Mouse (Mus musculus) naive thymus-derived CD4-positive, alpha-beta T cell, adult 2 months (primary cell): ENCODE measurements at regions not wholly inside any gene's neighbourhood (a gene's known extent, or its start where the extent isn't known, plus 50 kb on each side); places are given as distances from the start of the nearest gene placed in this dataset.

Source experiments
- DNase-seq: peaks from one replicate; pipeline ENCODE4 v3.0.0-alpha.2; 2011; ENCODE audit warnings: low read depth

DNA sequence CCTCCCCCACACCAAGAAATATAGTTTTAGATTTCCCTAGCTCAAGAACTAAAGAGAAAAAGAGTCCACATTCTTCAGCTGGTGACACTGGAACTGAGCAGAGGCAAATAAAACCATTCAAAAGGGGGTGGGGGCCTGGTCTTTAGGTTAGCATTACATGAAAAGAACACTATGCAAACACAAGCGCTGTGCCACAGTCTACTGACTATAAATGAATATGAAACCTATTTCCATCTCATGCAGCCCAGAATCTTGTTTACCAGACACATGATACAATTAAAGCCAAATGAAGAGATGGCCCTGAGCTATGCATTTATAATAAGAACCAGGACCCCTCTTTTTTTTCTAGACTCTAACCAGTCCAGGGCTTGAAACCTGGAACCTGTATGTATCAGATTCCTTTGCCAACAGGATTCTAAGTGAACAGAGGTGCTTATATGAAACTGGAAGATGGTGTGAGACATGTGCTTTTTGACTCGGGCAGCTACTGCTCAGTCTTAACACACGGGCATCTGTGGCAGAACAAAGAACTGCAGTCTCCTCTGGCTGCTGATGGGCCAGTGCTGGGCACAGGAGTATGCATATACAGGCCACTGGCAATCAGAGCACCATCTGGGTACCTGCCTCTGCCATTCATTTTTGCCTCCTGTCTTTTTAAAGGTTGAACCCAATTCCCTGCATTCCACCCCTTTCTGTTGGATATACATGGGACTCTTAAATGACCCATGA is 308.5 kb downstream of the Sox4 start:
- DNase-seq, result no peak

DNA sequence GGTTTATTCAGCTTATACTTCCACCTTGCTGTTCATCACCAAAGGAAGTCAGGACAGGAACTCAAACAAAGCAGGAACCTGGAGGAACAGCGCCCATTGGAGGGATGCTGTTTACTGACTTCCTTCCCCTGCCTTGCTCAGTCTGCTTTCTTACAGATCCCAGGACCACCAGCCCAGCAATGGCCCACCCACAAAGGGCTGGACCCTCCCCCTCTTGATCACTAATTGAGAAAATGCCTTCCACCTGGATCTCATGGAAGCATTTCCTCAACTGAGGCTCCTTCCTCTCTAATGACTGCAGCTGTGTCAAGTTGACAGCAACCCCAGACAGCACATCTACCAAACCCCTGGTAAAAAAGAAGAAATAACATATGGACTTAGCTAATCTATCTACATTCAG is 312.7 kb downstream of the Sox4 start:
- DNase-seq, result no peak

DNA sequence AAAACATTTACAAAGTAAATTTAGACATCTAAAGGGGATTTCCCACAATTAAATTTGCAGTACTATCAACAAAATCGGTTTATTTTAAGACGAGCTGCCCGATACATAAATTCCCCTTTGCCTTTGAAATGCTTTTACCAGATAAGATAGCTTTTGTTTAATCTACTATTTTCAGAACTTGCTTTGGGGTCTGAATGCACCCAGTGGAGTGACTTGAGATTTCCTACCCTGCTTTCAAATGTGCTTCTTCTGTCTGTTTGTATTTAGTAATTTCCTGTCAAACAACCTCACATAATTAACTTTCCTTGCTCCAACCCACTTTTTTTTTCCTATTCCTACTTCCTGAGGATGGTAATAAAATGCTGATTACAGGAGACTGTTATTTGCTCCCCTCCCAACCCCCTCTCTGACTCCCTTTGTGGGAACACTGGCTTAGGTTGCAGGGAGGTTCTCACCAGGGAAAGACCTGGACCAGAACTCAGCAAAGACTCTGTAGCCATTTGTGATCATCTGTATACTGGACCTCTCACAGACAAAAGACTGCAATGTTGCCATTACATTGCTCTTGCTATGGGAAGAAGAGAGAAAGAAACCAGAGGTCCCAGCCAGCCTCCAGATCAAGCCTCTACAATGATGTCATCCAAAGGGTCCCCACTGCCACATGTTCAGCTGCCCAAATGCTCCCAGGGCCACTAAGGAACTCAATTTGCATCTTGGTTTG is 318.1 kb downstream of the Sox4 start:
- DNase-seq, result no peak

DNA sequence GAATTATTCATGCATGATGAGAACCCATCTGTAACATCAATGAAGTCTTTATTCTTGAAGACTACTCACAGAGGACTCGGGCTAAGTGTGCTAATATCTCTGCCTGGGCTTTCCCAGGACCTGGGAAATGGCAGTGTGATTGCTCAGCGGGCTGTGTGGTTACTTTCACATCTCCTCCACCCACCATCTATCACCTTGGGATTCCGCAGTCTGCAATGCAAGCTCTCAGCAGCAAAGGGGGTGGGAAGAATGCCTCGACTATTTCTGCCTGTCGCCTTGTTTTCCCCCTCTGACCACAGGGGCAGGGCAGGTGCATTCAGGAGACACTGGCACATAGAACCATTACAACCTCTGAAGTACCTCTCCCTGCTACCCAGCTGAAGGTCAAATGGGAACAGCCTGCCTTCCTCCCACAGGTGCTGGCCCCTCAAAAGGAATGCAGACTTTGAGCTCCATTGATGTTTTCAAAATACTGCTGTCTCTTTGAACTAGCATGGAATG is 319.9 kb downstream of the Sox4 start:
- DNase-seq, result no peak

DNA sequence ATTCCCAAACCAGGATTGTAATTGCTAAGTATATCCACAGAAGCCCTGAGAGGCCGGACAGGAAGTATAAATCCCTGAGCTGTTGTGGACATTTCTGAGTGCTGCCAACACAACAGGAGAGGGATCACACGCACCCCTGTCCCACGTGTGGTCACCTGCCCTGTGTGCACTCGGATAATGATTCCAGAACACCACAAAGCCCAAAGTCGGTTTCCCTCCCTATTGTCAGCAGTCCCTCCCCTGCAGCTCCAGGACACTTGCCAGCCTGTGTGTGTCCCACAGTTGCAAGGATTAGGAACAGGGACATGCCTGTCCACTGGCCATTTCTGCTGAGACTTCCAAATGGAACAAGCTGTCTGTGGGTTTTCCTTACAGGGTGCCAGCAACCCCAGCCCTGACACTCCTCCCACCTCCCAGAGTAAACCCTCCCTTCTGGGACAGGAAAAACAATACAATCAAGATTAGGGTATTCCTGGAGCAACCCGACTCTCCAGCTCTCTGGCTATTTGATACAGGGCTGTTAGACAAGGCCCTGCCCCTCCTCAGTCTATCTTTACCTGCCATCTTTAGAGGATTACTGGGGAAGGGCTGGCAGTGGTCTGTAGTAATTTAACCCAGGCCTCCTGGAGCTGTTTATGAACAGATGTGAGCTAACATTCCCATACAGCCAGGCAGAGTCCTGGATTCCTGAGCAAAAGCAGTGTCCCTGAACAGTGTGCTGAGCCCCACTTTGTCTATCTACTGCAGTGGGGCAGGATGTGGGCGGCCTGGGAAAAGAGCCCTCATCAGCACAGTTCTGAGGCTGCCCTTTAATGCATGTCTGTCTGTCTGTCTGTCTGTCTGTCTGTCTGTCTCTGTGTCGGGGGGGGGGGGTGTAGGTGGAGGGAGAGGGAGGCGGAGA is 323.8 kb downstream of the Sox4 start:
- peak; percentile 23 for DNase-seq

DNA sequence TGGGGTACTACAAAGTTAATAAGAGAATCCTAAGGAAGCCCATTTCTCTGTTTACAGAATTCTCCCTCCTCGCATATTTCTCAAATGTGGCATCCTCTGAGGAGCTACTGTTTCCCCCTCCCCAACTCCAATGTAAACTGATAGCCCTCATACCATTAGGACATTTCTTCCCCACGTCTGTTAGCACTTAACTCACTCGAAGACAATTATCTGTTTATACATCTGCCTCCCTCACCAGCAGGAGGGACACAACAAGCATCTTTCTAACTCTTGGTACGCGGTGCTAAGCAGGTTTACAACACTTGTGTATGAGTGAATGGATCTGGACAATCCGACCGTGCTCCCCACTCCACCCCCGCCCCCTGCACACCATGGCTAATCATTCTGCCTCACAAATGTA is 324.8 kb downstream of the Sox4 start:
- DNase-seq, result no peak

DNA sequence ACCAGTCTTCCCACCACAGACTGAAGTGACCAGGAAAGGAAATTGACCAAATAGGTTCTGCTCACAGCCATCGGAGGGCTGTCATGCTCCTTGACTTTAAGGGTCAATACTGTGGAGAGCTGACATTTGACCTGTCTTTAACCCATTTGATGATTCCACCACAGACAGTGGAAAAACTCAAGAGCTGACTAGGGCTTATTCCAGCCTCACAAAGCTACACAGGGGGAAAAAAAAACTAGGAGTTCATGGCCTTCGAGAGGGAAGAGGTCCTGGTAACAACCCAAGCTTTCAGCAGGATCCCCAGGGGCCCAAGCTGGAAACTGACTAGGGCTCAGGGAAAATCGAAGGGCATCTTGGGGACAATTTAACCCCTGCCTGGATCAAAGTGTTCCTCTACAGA is 334.6 kb downstream of the Sox4 start:
- DNase-seq, result no peak

DNA sequence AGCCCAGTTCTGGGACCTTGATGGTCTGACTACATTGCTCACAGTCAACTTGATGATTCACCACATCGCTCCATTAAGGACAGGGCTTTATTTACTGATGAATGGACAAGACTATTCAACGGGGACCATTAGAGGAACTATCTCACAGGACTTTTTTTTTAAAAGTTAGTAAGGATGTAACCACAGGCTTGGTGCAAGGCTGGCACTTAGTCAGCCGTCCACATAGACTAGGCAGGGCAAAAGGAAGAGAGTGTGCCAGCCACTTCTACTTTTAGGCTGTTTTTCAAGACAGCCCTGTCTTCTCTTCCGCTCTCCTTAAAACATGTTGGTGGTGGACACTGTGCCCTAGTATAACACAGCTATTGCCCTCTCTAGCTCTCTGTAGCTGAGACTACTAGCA is 336.0 kb downstream of the Sox4 start:
- no peak for DNase-seq

DNA sequence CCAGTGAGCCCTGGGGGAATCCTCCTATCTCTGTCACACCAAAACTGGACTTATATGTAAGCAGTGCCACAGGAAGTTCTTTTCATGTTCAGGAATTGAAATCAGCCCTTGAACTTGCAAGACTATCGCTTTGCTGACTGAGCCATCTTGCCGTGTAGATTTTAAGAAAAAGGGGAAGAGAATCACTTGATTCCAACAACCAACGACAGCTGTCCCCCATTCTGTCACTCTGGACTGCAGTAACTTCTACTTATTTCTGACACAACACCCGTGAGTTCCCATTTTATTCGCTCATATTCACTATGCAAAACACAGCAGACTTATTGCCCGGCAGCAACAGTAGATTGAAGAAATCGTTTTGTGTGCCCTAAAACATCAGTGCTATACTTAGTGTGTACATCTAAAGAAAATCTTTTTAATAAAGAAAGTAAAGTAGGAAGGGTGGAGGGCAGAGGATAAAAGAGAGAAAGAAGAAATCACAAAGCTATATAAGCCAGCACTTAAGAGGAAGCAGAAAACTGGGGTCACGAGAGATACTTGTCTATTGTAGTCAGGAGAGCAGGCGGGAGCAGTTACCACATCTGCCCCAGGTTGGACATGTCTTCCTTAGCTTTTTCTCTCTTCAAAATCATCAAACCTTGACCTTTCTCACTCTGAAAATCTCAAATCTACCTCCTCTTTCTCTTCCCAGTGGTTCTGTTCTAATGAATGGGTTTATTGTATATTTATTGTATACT is 336.7 kb downstream of the Sox4 start:
- DNase-seq, result peak; percentile 32

DNA sequence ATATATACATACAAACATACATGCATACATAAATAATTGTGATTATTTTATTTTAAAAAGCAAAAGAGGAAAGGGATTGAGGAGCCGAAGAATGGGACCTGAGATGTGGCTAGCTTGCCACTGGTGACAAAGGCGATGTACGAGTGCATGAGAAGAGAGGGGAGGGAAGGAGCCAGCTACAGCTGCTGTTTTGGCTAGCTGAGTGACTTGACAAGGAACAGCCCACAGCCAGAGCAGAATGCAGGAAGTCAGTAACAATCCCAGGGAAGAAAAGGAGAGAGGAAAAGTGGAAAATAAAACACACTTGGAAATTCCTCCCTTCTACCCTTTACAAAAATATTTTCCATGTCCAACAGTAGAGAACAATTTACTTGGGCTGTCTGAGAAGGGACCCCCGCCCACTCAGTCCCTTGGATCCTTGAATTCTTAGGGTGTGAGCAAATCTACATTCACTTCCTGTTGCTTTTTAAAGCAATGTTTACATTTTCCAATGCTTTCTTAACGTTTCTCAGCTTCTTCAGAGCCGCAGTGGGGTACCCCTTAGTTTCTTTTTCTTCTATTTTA is 345.9 kb downstream of the Sox4 start:
- no peak for DNase-seq

DNA sequence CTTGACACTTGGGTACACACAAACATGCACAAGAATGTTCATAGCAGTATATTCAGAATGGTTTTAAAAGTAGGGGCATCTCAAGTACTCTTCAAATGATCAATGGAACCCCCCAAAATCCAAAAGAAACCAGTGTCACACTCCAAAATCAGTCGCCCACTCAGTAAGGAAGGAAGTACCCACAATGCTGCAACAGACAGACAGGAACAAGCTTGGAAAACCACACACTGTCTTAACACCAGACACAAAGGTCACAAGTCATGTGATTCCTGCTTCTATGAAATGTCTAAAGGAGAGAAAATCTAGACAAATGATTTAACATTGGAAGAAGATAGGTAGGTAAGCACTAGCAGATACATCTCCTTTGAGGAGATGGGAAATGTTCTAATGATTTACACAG is 346.9 kb downstream of the Sox4 start:
- peak; percentile 18 for DNase-seq

DNA sequence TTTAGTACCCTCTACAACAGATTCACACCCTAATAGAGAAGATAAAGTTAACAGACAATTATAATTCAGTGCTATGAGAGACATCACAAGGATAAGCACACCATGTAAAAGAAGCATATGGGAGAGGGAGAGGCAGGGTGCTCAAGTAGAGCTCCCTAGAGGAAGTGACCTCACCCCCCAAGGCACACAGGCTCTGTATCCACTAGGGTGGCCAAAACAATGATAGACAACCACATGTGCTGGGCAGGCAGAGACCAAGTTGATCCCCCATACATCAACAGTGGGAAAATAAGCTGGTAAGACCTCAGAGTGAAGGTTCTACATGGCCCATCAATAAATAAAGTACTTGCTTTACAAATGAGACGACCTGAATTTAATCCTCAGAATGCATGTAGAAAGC is 347.7 kb downstream of the Sox4 start:
- DNase-seq, result no peak

DNA sequence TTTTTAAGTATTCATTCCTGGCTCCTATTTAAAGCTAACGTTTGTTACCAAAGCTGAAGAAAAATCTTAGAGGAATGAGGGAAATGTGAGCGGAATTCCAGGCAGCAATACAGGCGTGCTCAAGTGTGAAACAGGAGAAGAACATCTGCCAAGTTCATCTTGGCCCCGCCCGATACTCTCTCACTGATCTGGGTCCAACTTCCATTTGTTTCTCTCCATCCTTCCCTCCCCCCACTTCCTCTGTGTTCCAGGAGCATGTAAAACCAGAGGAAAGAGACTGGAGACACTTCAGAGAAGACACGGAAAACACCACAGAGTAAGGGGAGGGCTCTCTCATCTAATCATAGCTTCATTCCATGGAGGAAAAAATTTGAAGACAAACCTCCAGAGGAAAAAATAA is 346.7 kb downstream of the Gm11361 start:
- no peak for DNase-seq

DNA sequence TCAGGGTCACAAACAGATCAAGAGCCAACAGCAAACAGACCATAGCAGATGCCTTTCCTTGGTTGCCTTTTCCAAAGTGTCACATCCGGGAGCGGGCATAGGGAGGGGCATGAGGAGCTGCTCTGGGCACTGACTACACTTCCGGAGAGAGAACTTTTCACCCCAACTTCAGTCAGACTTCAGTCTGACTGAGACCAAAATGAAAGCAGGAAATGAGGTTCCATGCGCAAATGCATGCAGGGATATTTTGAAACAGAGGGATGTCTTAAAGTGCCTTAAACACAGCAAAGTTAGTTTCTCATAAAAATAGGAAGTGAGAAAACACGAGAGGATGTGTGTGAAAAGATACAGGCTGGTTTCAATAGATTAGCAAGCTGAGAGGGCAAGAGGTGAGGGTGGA is 343.5 kb downstream of the Gm11361 start:
- peak; percentile 74 for DNase-seq

DNA sequence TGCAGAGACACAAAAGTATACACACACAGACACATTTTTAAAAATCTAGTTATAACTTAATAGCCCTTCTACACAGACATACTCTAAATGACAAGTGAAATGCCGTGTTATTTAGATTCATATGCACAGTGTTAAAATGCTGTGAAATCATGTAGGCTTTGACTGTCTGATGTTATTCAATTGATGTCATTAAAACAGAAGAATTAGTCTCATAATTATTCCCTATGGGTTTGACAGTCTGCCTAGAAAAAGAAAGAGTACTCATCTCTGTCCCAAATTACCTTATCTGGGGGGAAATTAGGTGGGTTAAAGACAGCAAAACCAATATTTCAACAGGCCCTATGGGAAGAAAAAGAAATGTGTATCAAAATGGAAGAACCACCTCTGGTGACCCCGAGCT is 339.0 kb downstream of the Gm11361 start:
- no peak for DNase-seq

DNA sequence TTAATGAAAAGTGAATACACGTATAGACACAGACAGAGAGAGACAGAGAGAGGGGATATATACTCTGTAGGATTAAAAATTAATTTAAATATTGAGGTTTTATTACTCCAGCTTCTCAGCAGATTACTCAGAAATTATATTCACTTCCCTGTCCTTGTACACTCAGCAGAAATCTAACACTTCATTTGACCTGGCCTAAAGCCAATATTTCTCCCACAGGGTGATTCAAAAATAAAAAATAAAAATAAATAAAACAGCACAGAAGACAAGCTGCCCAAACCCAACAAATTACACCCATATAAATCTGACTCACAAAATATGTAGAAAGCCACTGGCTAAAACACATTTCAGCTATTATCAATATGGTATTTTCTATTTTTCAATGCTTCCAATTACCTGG is 334.8 kb downstream of the Gm11361 start:
- DNase-seq, result no peak

DNA sequence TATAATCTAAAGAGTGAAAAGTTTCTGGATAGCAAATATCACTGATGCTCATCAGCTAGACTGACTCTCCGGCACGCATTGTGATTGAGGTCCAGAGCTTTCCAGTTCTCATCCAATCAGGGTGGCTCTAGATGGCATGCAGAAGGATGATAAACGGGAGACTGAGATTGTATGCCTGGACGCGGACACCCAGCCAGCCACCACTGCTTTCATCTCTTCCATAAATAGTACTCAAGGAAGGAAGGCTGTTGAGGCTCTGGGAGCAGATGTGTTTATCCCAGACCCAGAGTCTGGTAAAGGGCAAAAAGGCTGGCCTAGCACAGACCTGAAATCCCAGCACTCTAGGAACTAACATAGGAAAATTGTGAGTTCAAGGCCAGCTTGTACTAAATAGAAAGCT is 330.6 kb downstream of the Gm11361 start:
- no peak for DNase-seq

DNA sequence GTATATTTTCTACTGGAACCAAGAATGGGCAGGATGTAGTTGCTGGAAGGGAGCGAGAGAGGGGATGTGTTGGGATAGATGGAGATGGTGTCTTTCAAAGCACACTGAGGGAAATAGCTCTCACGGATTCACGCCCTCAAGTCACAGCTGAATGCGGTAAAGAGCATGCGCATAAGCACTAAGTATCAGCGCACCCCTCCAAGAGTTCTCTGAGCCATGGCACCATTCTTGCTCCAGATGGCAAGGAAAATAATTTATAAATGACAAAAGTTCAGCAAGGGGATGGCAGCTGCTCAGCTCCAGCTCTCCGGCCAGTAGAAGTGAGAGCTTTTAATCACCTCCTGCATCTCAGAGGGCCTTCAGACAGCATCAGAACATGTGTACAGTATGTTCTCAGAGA is 329.4 kb downstream of the Gm11361 start:
- DNase-seq, result no peak

DNA sequence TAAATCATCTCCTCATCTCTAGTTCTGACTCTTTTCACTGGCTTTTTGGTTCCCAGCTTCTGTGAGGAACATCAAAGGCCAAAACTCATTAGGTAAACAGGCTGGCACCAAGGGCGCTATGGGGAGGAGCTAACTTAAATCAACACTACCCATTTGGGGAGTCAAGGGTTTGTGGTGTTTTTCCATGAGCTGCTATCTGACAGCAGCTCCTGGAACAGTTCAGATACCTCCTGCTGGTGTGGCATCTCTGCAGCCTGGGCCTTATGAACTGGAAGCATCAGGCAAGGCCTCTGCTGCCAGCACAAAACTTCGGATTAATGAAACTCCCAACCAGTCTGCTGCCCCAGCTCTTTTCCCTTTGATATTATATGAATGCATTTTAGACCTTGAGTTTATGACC is 328.8 kb downstream of the Gm11361 start:
- no peak for DNase-seq

DNA sequence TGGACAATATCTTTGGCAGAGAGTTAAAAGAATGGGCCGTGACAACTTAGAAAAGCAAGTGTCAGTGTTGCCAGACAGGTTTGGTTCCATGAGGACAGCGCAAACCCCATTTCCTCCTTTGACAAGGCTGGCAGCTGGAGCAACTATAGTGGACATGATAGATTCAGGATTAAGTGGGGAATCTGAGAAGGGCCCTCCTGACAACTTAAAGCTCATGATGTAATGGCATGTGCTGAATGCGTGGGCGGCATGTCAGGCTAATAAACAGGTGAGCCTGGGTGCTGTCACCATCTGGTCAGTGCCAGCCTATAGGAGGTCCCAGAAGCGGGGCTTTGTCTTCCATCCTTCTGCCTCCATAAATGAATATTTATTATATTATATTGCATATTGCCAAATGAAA is 326.3 kb downstream of the Gm11361 start:
- DNase-seq, result no peak

DNA sequence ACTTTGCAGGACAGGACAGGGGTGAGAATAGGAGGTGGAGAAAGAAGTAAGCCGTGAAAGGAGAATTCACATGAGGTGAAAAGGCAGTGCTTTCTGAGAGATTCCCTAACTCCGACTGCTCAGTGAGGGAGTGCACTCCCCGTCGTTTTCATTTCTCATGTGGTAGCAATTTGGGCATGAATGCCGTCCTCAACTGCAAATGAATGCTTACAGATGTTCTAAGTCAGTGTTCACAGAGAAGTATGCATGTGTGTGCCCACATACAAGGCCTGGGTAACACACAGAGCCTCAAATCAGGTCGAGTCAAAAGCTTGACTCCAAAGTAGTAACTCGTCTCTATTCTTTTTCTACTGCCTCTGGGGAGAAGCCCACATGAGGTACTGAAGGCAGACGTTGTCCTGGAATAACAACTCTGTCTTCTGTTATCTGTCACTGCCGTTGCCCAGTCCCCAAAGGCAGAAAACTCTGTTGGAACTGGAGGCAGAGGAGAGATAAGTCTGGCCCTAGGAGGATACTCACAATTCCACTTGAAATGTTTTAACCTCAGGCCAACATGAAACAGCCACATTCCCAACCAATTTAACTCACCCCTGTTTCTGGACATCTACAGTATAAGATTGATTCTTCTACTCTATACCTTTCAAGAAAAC is 318.0 kb downstream of the Gm11361 start:
- DNase-seq, result no peak
